Mouse (Mus musculus) heart, embryonic 15.5 days (tissue): ENCODE measurements at regions not wholly inside any gene's neighbourhood (a gene's known extent, or its start where the extent isn't known, plus 50 kb on each side); places are given as distances from the start of the nearest gene placed in this dataset.

ENCODE experiments used
- ATAC-seq: fragments of 200-750 bp; cut with Nextera tagmentation; replicated peaks from 2 replicates; pipeline ENCODE4 v1.8.0; 2017; ENCODE audit warnings: low read depth, moderate TSS enrichment; ENCODE audit not compliant: insufficient number of reproducible peaks, insufficient read depth, low FRiP score
- H3K27ac ChIP-seq: fragments of 300-500 bp; sonication (generic); 2 replicates; pipeline ENCODE4 v1.5.1; 2015; ENCODE audit warnings: mild to moderate bottlenecking, inconsistent platforms
- H3K27me3 ChIP-seq: fragments of 300-500 bp; sonication (generic); 2 replicates; pipeline ENCODE4 v1.6.1; 2015; ENCODE audit warnings: inconsistent platforms
- H3K36me3 ChIP-seq: fragments of 300-500 bp; sonication (generic); 2 replicates; pipeline ENCODE4 v1.6.1; 2015; ENCODE audit warnings: mild to moderate bottlenecking, inconsistent platforms
- H3K4me1 ChIP-seq: fragments of 300-500 bp; sonication (generic); replicated peaks from 2 replicates; pipeline ENCODE4 v1.6.1; 2015; ENCODE audit warnings: inconsistent platforms
- H3K4me2 ChIP-seq: fragments of 300-500 bp; sonication (generic); 2 replicates; pipeline ENCODE4 v1.6.1; 2015; ENCODE audit warnings: inconsistent platforms, mild to moderate bottlenecking, moderate library complexity
- H3K4me3 ChIP-seq: fragments of 300-500 bp; sonication (generic); 2 replicates; pipeline ENCODE4 v1.5.1; 2015; ENCODE audit warnings: mild to moderate bottlenecking, inconsistent platforms
- H3K9ac ChIP-seq: fragments of 300-500 bp; sonication (generic); 2 replicates; pipeline ENCODE4 v1.6.1; 2015; ENCODE audit warnings: mild to moderate bottlenecking, inconsistent platforms
- H3K9me3 ChIP-seq: fragments of 300-500 bp; sonication (generic); replicated peaks from 2 replicates; pipeline ENCODE4 v1.6.1; 2016; ENCODE audit warnings: inconsistent platforms
- WGBS: fragments of 180-500 bp; shearing (Covaris S2); methylation state at CpG from one replicate; pipeline ENCODE4 v1.1.7; 2015; ENCODE audit warnings: mixed read lengths; 5-methylcytosine and 5-hydroxymethylcytosine counted together

- Histone ChIP-seq H3K9ac (no peak overlapping the region), H3K4me3 (no peak overlapping the region), H3K27me3 (no peaks in the 10 kb centered on the region), H3K9me3 (no peaks in the 10 kb centered on the region), H3K36me3 (no peaks in the 10 kb centered on the region), H3K4me1 (no peaks in the 10 kb centered on the region), H3K4me2 (no peak overlapping the region), H3K27ac (no peak overlapping the region)
- ATAC-seq, result no peak
- WGBS, result 81% methylated on average over 6 of the region's 6 CpGs
These were observed 204.3 kb downstream of the Rpl36a-ps1 start for GRCm38 (mm10) chr14:98789794-98790193.

GRCm38 (mm10) chr14:98781711-98782110, 212.4 kb downstream of the Rpl36a-ps1 start:
- no peaks in the 10 kb centered on the region for H3K4me1 ChIP-seq
- H3K27ac ChIP-seq, result no peak overlapping the region
- no peak overlapping the region for H3K4me2 ChIP-seq
- H3K9ac ChIP-seq, result no peak overlapping the region
- no peaks in the 10 kb centered on the region for H3K27me3 ChIP-seq
- H3K36me3 ChIP-seq, result no peaks in the 10 kb centered on the region
- 92% methylated on average over 12 of the region's 12 CpGs for WGBS
- H3K4me3 ChIP-seq, result no peak overlapping the region
- ATAC-seq, result no peak
- H3K9me3 ChIP-seq, result no peaks in the 10 kb centered on the region

GRCm38 (mm10) chr14:98772080-98772479, 222.0 kb downstream of the Rpl36a-ps1 start:
- ATAC-seq, result no peak
- H3K27me3 ChIP-seq, result no peaks in the 10 kb centered on the region
- H3K36me3 ChIP-seq, result no peaks in the 10 kb centered on the region
- no peak overlapping the region for H3K27ac ChIP-seq
- 79% methylated on average over 4 of the region's 4 CpGs for WGBS
- H3K4me2 ChIP-seq, result no peak overlapping the region
- no peak overlapping the region for H3K4me3 ChIP-seq
- H3K9me3 ChIP-seq, result no peaks in the 10 kb centered on the region
- no peaks in the 10 kb centered on the region for H3K4me1 ChIP-seq
- H3K9ac ChIP-seq, result no peak overlapping the region

GRCm38 (mm10) chr14:98768845-98769244, 225.3 kb downstream of the Rpl36a-ps1 start:
- no peak for ATAC-seq
- no peak overlapping the region for H3K4me2 ChIP-seq
- no peaks in the 10 kb centered on the region for H3K27me3 ChIP-seq
- no peak overlapping the region for H3K9ac ChIP-seq
- no peak overlapping the region for H3K27ac ChIP-seq
- no peaks in the 10 kb centered on the region for H3K4me1 ChIP-seq
- H3K36me3 ChIP-seq, result no peaks in the 10 kb centered on the region
- 71% methylated on average over 2 of the region's 2 CpGs for WGBS
- H3K4me3 ChIP-seq, result no peak overlapping the region
- no peaks in the 10 kb centered on the region for H3K9me3 ChIP-seq

GRCm38 (mm10) chr14:98767481-98767880, 226.6 kb downstream of the Rpl36a-ps1 start:
- Histone ChIP-seq H3K4me2 (no peak overlapping the region), H3K4me3 (no peak overlapping the region), H3K27me3 (no peaks in the 10 kb centered on the region), H3K36me3 (no peaks in the 10 kb centered on the region), H3K9me3 (no peaks in the 10 kb centered on the region), H3K4me1 (no peaks in the 10 kb centered on the region), H3K27ac (no peak overlapping the region), H3K9ac (no peak overlapping the region)
- 86% methylated on average over 7 of the region's 7 CpGs for WGBS
- ATAC-seq, result no peak

- no peak overlapping the region for H3K4me2 ChIP-seq
- no peak overlapping the region for H3K4me3 ChIP-seq
- H3K9me3 ChIP-seq, result no peaks in the 10 kb centered on the region
- no peak overlapping the region for H3K9ac ChIP-seq
- H3K27me3 ChIP-seq, result no peaks in the 10 kb centered on the region
- no peak overlapping the region for H3K27ac ChIP-seq
- H3K36me3 ChIP-seq, result no peaks in the 10 kb centered on the region
- no peak for ATAC-seq
- H3K4me1 ChIP-seq, result no peaks in the 10 kb centered on the region
These were observed 228.8 kb downstream of the Rpl36a-ps1 start for GRCm38 (mm10) chr14:98765358-98765757.

- H3K4me2 ChIP-seq, result no peak overlapping the region
- no peak overlapping the region for H3K27ac ChIP-seq
- no peaks in the 10 kb centered on the region for H3K27me3 ChIP-seq
- H3K4me3 ChIP-seq, result no peak overlapping the region
- ATAC-seq, result no peak
- no peaks in the 10 kb centered on the region for H3K36me3 ChIP-seq
- H3K4me1 ChIP-seq, result no peaks in the 10 kb centered on the region
- 89% methylated on average over 6 of the region's 6 CpGs for WGBS
- no peaks in the 10 kb centered on the region for H3K9me3 ChIP-seq
- H3K9ac ChIP-seq, result no peak overlapping the region
These were observed 243.4 kb downstream of the Rpl36a-ps1 start for GRCm38 (mm10) chr14:98750766-98751165.

GRCm38 (mm10) chr14:98749086-98750027, 244.8 kb downstream of the Rpl36a-ps1 start:
- no peak for ATAC-seq
- Histone ChIP-seq H3K4me2 (no peak overlapping the region), H3K9ac (no peak overlapping the region), H3K27ac (no peak overlapping the region), H3K4me1 (no peaks in the 10 kb centered on the region), H3K36me3 (no peaks in the 10 kb centered on the region), H3K9me3 (no peaks in the 10 kb centered on the region), H3K27me3 (no peaks in the 10 kb centered on the region), H3K4me3 (no peak overlapping the region)
- 61% methylated on average over 14 of the region's 14 CpGs for WGBS

GRCm38 (mm10) chr14:98747159-98747775, 246.9 kb downstream of the Rpl36a-ps1 start:
- H3K9me3 ChIP-seq, result no peaks in the 10 kb centered on the region
- 77% methylated on average over 16 of the region's 16 CpGs for WGBS
- no peak for ATAC-seq

GRCm38 (mm10) chr14:98730375-98730774, 263.7 kb downstream of the Rpl36a-ps1 start:
- Histone ChIP-seq H3K36me3 (no peaks in the 10 kb centered on the region), H3K27me3 (no peaks in the 10 kb centered on the region), H3K9ac (no peak overlapping the region), H3K4me1 (no peaks in the 10 kb centered on the region), H3K4me2 (no peak overlapping the region), H3K4me3 (no peak overlapping the region), H3K9me3 (no peaks in the 10 kb centered on the region), H3K27ac (no peak overlapping the region)
- 65% methylated on average over 3 of the region's 3 CpGs for WGBS
- ATAC-seq, result no peak

More at GRCm38 (mm10) chr14:98747159-98747775, 246.9 kb downstream of the Rpl36a-ps1 start:
- Histone ChIP-seq H3K27ac (no peak overlapping the region), H3K4me1 (no peaks in the 10 kb centered on the region), H3K4me3 (no peak overlapping the region), H3K36me3 (no peaks in the 10 kb centered on the region), H3K27me3 (no peaks in the 10 kb centered on the region), H3K9ac (no peak overlapping the region), H3K4me2 (no peak overlapping the region)

- no peak for ATAC-seq
- Histone ChIP-seq H3K27ac (no peak overlapping the region), H3K4me1 (no peaks in the 10 kb centered on the region), H3K36me3 (no peaks in the 10 kb centered on the region), H3K9me3 (no peaks in the 10 kb centered on the region), H3K4me2 (no peak overlapping the region), H3K9ac (no peak overlapping the region), H3K4me3 (no peak overlapping the region), H3K27me3 (no peaks in the 10 kb centered on the region)
- WGBS, result 53% methylated on average over 2 of the region's 2 CpGs
These were observed 265.3 kb downstream of the Rpl36a-ps1 start for GRCm38 (mm10) chr14:98728863-98729262.

- Histone ChIP-seq H3K36me3 (no peaks in the 10 kb centered on the region), H3K9me3 (no peaks in the 10 kb centered on the region), H3K27ac (no peak overlapping the region), H3K4me3 (no peak overlapping the region), H3K27me3 (no peaks in the 10 kb centered on the region), H3K9ac (no peak overlapping the region), H3K4me1 (no peaks in the 10 kb centered on the region), H3K4me2 (no peak overlapping the region)
- WGBS, result 71% methylated on average over 9 of the region's 9 CpGs
- no peak for ATAC-seq
These were observed 271.6 kb downstream of the Rpl36a-ps1 start for GRCm38 (mm10) chr14:98722481-98722880.
